Mouse (Mus musculus) v-Abl transformed pro-B cells (cell line): Measurements from ENCODE around the gene Tsr3.

Experiments
- in situ Hi-C, 2 experiments: fragments of 400-800 bp; cut with MboI; formaldehyde crosslinking; loops; one replicate each; pipeline ENCODE4 v1.15.1; 2025; ENCODE audit not compliant: unreplicated experiment in 2 of 2

Gene Tsr3

DNA sequence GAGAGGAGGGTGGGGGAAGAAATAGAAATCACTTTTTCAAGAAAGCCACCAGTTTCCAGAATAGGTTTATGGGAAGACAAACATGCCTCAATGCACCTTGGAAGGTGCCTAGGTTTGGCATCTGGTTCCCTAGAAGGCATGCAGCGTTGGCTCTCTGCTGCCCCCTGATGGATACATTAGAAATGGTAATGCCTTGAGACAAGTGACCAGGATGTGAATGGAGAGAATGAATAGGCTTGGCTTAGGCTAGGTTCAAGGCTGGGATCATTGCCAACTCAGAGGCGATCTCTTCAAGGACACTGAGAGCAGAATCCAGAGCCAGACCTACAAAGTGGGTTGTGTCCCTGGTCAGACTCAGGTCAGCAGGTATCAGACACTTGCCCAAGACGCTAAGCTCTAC is 45.1 kb downstream of the Tsr3 start:
- in situ Hi-C loops = loop anchor here (5.0 to 10.0 kb wide), 4 partner anchors 77 to 348 kb away; partner anchors contain the start of genes Mapk8ip3 (in 1 of the 2) and Ptx4 (in 1 of the 2)

DNA sequence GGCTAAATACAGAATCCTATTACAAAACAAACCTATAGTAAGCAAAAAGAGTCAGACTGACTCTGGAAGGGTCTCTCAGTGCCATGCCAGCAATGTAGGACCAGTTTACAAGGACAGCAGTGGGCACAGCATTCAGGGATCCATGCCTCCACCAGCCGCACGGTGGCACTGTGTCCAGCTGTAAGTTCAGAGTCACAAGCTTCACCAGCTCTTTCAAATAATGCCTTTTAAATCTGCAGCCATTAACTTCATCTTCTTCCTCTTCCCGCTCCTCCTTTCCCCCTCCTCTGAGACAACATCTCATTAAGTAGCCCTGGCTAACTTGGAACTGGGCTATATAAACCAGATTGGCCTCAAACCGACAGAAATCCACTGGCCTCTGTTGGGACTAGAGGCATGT is 48.9 kb downstream of the Tsr3 start:
- in situ Hi-C loops = loop anchor here (5.0 to 10.0 kb wide), 4 partner anchors 73 to 352 kb away; partner anchors contain the start of genes Mapk8ip3 (in 1 of the 2) and Ptx4 (in 1 of the 2)

DNA sequence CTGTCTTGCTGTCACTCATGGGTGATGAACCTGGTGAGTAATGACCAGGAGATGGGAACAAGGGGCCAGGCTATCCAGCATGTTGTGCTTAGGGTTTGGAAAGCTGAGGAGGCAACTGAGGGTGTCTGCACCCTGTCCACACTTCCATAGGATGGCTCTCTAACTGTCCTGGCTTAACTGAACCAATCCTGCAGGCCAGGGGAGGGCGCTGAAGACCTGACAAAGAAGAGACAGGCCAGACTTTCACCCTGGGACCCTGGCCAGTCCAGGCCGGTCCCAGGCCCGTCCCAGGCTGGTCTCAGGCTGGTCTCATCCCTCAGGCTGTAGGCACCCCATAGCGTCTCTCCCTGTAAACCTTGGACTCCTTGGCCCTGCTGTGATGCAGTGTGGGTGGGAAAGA is 50.4 kb downstream of the Tsr3 start:
- in situ Hi-C loops = no loop called here
